Mouse (Mus musculus) midbrain, embryonic 11.5 days (tissue): ENCODE data around the gene Gm10134. TPM values are rescaled to one million over a fixed set of nuclear protein-coding genes. Genes with fewer than 3 reads are reported as not detected.
A peak's percentile ranks its signal among the peaks of the same experiment; 100 is the strongest.

Source experiments
- ATAC-seq: fragments of 200-750 bp; cut with Nextera tagmentation; 2 replicates; pipeline ENCODE4 v1.8.0; 2017; ENCODE audit warnings: moderate TSS enrichment, moderate library complexity; ENCODE audit not compliant: low FRiP score
- DNase-seq: peaks from one replicate; pipeline ENCODE4 v3.0.0; 2015; ENCODE audit warnings: low spot score; ENCODE audit errors: missing footprints
- H3K27ac ChIP-seq: fragments of 300-500 bp; sonication (generic); 2 replicates; pipeline ENCODE4 v1.5.1; 2014; ENCODE audit warnings: low read depth, low read length
- H3K27me3 ChIP-seq: fragments of 300-500 bp; sonication (generic); 2 replicates; pipeline ENCODE4 v1.6.1; 2014; ENCODE audit warnings: mild to moderate bottlenecking, low read length, moderate library complexity, mixed read lengths; ENCODE audit not compliant: control insufficient read depth, insufficient read depth
- H3K36me3 ChIP-seq: fragments of 300-500 bp; sonication (generic); 2 replicates; pipeline ENCODE4 v1.6.1; 2014; ENCODE audit warnings: mild to moderate bottlenecking, low read length, moderate library complexity, mixed read lengths; ENCODE audit not compliant: control insufficient read depth, insufficient read depth
- H3K4me1 ChIP-seq: fragments of 300-500 bp; sonication (generic); 2 replicates; pipeline ENCODE4 v1.6.1; 2014; ENCODE audit warnings: low read length; ENCODE audit not compliant: control insufficient read depth, insufficient read depth
- H3K4me2 ChIP-seq: fragments of 300-500 bp; sonication (generic); 2 replicates; pipeline ENCODE4 v1.6.1; 2014; ENCODE audit warnings: mild to moderate bottlenecking, moderate library complexity
- H3K4me3 ChIP-seq: fragments of 300-500 bp; sonication (generic); 2 replicates; pipeline ENCODE4 v1.5.1; 2014; ENCODE audit warnings: low read depth, low read length
- H3K9ac ChIP-seq: fragments of 300-500 bp; sonication (generic); 2 replicates; pipeline ENCODE4 v1.6.1; 2014; ENCODE audit warnings: low read length
- H3K9me3 ChIP-seq: fragments of 300-500 bp; sonication (generic); 2 replicates; pipeline ENCODE4 v1.6.1; 2016; ENCODE audit warnings: low read length; ENCODE audit not compliant: control insufficient read depth
- WGBS: fragments of 180-500 bp; shearing (Covaris S2); extraction: QIAGEN DNeasy Blood & Tissue Kit; methylation state at CpG from one replicate; pipeline ENCODE4 v1.1.7; 2014; 5-methylcytosine and 5-hydroxymethylcytosine counted together
- polyA plus RNA-seq: library from polyadenylated mRNA; unstranded; fragments of >200 nt; fragmentation: Nextera tagmentation; extraction: Ambion mirVana; gene quantifications from 2 replicates; pipeline ENCODE4 v1.2.1, GENCODE M21; 2014

Gene Gm10134
- polyA plus RNA-seq, 1 experiment from 2014 or later: not detected

GRCm38 (mm10) chr2:28525943-28526876, 20.3 kb downstream of the Gm10134 start:
- Histone ChIP-seq H3K9ac (peak overlapping the region; percentile 54), H3K4me2 (no peak overlapping the region; the same call in 1 of the 2 replicates), H3K36me3 (no peaks in the 10 kb centered on the region), H3K27ac (peak overlapping the region; percentile 88), H3K27me3 (no peaks in the 10 kb centered on the region), H3K9me3 (no peaks in the 10 kb centered on the region), H3K4me3 (no peak overlapping the region), H3K4me1 (peaks cover 39% of the 10 kb centered on the region)
- DNase-seq (peak; percentile 88), ATAC-seq (peak; percentile 24; the same call in 1 of the 2 replicates)
- 47% methylated on average over 12 of the region's 12 CpGs for WGBS

- DNase-seq: no peak
- Histone ChIP-seq H3K36me3 (no peaks in the 10 kb centered on the region), H3K9me3 (no peaks in the 10 kb centered on the region), H3K9ac (no peak overlapping the region), H3K4me1 (peaks cover 45% of the 10 kb centered on the region), H3K27ac (no peak overlapping the region), H3K4me3 (no peak overlapping the region), H3K27me3 (no peaks in the 10 kb centered on the region), H3K4me2 (no peak overlapping the region)
- WGBS: 90% methylated on average over 20 of the region's 20 CpGs
- no peak for ATAC-seq
Measured at GRCm38 (mm10) chr2:28527436-28528353, 21.8 kb downstream of the Gm10134 start.

GRCm38 (mm10) chr2:28528354-28528730, 22.4 kb downstream of the Gm10134 start:
- no peak overlapping the region for H3K4me2 ChIP-seq

GRCm38 (mm10) chr2:28529856-28530255, 24.0 kb downstream of the Gm10134 start:
- ATAC-seq (no peak), DNase-seq (no peak)
- Histone ChIP-seq H3K4me2 (no peak overlapping the region), H3K4me3 (no peak overlapping the region), H3K4me1 (peaks cover 57% of the 10 kb centered on the region), H3K9me3 (no peaks in the 10 kb centered on the region), H3K36me3 (no peaks in the 10 kb centered on the region), H3K27ac (no peak overlapping the region), H3K9ac (no peak overlapping the region; the same call in 1 of the 2 replicates), H3K27me3 (no peaks in the 10 kb centered on the region)
- WGBS: 82% methylated on average over 4 of the region's 4 CpGs

More at GRCm38 (mm10) chr2:28528354-28528730, 22.4 kb downstream of the Gm10134 start:
- 84% methylated on average over 7 of the region's 7 CpGs for WGBS
- Histone ChIP-seq H3K4me3 (no peak overlapping the region), H3K9me3 (no peaks in the 10 kb centered on the region), H3K9ac (no peak overlapping the region), H3K27ac (no peak overlapping the region), H3K36me3 (no peaks in the 10 kb centered on the region), H3K27me3 (no peaks in the 10 kb centered on the region), H3K4me1 (peaks cover 51% of the 10 kb centered on the region)
- no peak for ATAC-seq
- DNase-seq: no peak

- no peak overlapping the region for H3K9ac ChIP-seq
- 66% methylated on average over 7 of the region's 7 CpGs for WGBS
- no peaks in the 10 kb centered on the region for H3K9me3 ChIP-seq
- no peak overlapping the region for H3K4me2 ChIP-seq
- DNase-seq (no peak), ATAC-seq (no peak)
- no peak overlapping the region for H3K27ac ChIP-seq
- H3K4me1 ChIP-seq: peaks cover 56% of the 10 kb centered on the region
- no peak overlapping the region for H3K4me3 ChIP-seq
- H3K36me3 ChIP-seq: no peaks in the 10 kb centered on the region
- H3K27me3 ChIP-seq: no peaks in the 10 kb centered on the region
Measured at GRCm38 (mm10) chr2:28530311-28530710, 24.4 kb downstream of the Gm10134 start.

GRCm38 (mm10) chr2:28532938-28533771, 27.3 kb downstream of the Gm10134 start:
- ATAC-seq (peak; percentile 91), DNase-seq (peak; percentile 96)
- WGBS: 3% methylated on average over 48 of the region's 49 CpGs
- no peaks in the 10 kb centered on the region for H3K27me3 ChIP-seq
- H3K9me3 ChIP-seq: no peaks in the 10 kb centered on the region
- H3K4me1 ChIP-seq: peaks cover 55% of the 10 kb centered on the region
- H3K9ac ChIP-seq: peak overlapping the region; percentile 61
- no peak overlapping the region for H3K27ac ChIP-seq
- H3K36me3 ChIP-seq: no peaks in the 10 kb centered on the region
- peak overlapping the region; percentile 80 for H3K4me2 ChIP-seq
- peak overlapping the region; percentile 42 for H3K4me3 ChIP-seq

GRCm38 (mm10) chr2:28533901-28534435, 28.1 kb downstream of the Gm10134 start:
- ATAC-seq: peak; percentile 7; the same call in 1 of the 2 replicates
- H3K9me3 ChIP-seq: no peaks in the 10 kb centered on the region
- peak overlapping the region; percentile 68 for H3K27ac ChIP-seq
- H3K27me3 ChIP-seq: no peaks in the 10 kb centered on the region
- peak overlapping the region; percentile 80 for H3K4me2 ChIP-seq
- peak overlapping the region; percentile 42 for H3K4me3 ChIP-seq
- H3K4me1 ChIP-seq: peaks cover 63% of the 10 kb centered on the region
- no peaks in the 10 kb centered on the region for H3K36me3 ChIP-seq
- WGBS: 63% methylated on average over 7 of the region's 7 CpGs
- DNase-seq: peak; percentile 88
- H3K9ac ChIP-seq: peak overlapping the region; percentile 61
